Mouse (Mus musculus) mouse embryonic stem cell (cell line): ENCODE data around the gene 1700021F05Rik.

Source experiments
- in situ Hi-C, 2 experiments: fragments of 300-500 bp; cut with MboI; formaldehyde crosslinking; loops; 1 replicate in 1 of 2; 3 replicates in 1 of 2; pipeline ENCODE4 v1.14.3; 2019 to 2020; ENCODE audit warnings: low sequenced_read_pairs in 2 of 2, low pct_unique_long_range_greater_than_20kb in 1 of 2, mixed read lengths in 1 of 2; ENCODE audit not compliant: unreplicated experiment in 1 of 2

1700021F05Rik gene

DNA sequence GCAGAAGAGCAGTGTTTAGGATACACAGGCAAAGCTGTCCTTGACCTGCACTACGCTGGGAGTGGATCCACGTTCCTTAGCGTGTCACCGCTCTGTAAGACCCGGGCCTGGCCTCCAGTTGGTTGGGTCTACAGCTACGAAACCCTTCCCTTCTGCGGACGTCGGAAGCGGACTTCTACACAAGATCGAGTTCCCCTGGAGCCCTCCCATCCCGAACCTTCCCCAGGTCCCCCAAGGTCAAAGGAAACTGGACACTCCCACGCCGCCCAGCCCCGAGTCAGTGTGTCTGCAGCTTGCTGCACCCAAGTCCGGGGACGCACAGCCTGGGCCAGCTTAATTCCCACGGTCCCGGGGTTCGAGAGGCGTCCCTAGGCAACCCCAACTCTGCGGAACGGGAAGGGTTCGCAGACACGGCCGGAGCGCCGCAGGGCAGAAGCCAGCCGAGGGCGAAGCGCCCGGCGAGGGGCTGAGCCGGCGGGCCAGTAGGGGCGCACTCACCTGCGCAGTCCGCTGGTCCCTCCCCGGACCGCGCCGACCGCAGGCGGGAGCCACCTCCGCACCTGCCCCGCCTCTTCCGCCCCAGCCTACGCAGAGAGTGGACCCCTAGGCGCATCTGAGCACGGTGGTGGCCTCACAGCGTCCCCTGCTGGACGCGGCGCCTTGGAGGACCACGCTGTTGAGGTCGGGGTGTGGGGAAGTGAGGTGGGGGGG, at the start of gene 1700021F05Rik:
TSS of gene 1700021F05Rik (minus strand) at position 553 of the 711 bp plus-strand sequence.
- in situ Hi-C loops, result no loop called here

DNA sequence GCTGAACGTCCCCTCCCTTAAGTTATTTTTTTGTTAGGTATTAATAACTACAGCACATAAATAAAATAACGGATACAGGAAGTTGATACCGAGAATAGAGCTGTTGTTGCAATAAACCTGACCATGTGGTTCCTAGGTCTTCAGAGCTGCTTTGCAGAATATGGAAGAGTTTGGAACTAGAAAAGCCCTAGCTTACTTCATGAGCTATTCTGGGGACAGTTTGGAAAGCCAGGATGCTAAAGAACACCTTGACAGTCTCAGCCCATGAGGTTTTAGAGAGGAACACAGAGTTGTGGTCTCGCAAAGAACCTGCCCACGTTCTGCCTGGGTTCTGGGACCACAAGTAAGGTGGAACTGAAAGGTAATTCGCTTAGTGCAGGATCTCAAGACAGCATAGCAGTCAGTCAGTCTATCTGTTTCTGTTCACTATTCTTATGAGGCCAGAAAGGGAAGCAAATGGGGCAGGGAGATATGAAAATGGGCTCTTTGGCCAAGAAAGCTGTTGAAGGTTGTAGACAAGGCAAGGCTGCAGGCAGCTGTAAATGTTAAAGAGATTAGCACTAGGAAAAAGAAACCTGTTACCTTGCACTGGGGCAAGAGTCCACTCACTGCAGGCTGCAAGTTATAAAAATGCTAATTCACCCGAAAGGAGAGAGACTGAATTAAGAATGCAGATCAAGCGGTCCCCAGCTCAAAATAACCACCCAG, 47.8 kb upstream of the 1700021F05Rik start:
- in situ Hi-C loops, result loop anchor here in 1 of 2 experiments (10.0 to 25.0 kb wide), 2 partner anchors 326 to 474 kb away; no protein-coding TSS in a partner anchor

DNA sequence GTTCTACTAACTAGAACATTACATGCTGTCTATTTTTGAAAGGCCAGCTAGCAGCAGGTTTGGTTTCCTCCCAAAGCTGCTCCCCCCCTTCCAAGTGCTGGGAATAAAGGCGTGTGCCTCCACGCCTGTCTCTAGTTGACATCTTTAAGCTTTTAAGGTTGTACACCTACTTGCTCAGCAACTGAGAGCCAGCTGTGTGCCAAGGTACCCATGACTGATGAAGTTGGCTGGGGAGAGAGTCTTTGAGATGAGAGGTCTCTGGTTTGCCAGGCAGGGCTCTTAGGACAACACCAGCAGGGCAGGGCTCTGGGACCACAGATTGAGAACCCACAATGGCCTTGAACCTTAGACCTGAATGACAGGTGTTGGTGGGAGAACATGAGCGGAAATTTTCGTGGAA, 43.7 kb upstream of the 1700021F05Rik start:
- in situ Hi-C loops, result loop anchor here in 1 of 2 experiments (10.0 to 25.0 kb wide), 2 partner anchors 330 to 478 kb away; no protein-coding TSS in a partner anchor

DNA sequence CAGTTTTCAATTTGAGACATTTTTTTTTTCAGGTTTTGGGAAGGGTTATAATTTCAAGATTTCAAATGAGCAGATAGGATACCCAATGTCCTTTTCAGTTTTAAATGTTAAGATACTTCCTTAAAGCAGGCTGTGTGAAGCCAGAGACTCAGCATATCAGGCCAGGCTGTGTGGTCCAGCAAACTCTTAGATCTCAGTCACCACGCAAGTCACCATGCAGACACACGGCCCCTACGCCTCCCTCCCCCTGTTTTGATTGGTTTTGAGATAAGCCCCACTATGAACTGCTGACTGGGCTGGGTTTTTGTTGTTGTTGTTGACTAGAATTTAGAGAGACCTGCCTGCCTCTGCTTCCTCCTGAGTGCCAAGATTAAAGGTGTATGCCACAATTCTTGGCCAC, 40.5 kb upstream of the 1700021F05Rik start:
- in situ Hi-C loops, result loop anchor here in 1 of 2 experiments (10.0 to 25.0 kb wide), 2 partner anchors 334 to 481 kb away; no protein-coding TSS in a partner anchor

DNA sequence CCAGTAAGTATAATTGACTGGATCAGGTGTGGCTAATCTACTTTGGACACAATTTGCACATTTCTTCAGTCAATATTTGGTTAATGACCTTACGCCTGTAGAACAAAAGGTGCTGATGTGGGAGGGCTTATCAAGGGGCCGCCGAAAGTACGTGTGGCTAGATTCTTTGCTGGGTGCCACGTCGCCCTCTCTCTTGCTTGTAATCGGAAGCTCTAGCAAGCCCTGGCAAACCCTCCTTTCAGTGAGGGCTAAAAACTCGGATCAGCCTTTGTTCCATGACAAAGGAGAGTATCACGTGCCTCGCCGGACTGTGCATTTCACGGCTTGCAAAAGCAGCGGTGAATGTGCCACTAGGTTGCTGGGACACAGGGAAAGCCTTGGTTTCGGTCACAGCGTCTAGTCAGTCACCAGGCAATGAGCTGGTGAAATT, 39.9 kb upstream of the 1700021F05Rik start:
- in situ Hi-C loops, result loop anchor here in 1 of 2 experiments (10.0 to 25.0 kb wide), 2 partner anchors 334 to 482 kb away; no protein-coding TSS in a partner anchor

DNA sequence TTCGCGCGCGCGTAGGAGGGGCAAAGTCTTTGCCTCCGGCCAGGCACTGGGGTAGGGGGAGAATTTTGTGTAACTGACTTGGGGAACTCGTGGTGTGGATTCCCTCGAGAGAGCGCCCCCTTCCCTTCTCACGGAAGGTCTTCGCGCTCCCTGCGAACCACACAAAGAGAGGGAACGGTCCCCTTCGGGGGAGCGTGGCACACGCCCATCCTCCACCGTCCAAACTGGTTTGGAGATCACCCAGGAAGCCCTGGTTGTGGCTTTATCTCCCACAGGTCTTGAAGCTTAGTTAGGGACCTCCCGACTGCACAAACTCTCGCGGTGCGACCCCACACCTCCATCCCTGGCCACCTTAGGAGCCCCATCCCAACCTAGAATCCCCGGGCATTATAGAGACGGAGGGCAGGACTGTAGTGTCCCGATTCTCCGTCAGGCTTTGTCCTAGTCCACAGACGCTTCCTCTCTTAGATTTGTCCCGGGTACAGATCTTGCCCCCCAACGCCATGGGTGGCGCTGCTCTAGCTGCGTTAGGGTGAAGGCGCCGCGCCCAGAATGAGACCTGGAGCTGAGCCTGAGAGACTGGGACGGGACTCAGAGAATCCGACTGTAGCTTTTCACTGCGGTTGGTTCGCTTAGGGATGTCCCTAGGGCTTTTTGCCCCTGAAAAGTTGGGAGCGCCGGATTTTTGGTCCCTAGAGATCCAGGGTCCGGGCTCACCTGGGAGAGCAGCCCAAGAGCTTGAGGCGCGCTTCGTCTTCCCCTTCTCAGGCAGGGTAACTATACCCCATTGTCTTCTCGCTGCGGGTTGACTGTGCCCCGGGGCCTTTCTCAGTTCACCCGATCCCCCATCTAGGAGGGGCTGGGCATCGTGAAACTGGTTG, 38.8 kb upstream of the 1700021F05Rik start:
- in situ Hi-C loops, result loop anchor here (10.0 to 25.0 kb wide), 2 partner anchors 335 to 483 kb away; no protein-coding TSS in a partner anchor

DNA sequence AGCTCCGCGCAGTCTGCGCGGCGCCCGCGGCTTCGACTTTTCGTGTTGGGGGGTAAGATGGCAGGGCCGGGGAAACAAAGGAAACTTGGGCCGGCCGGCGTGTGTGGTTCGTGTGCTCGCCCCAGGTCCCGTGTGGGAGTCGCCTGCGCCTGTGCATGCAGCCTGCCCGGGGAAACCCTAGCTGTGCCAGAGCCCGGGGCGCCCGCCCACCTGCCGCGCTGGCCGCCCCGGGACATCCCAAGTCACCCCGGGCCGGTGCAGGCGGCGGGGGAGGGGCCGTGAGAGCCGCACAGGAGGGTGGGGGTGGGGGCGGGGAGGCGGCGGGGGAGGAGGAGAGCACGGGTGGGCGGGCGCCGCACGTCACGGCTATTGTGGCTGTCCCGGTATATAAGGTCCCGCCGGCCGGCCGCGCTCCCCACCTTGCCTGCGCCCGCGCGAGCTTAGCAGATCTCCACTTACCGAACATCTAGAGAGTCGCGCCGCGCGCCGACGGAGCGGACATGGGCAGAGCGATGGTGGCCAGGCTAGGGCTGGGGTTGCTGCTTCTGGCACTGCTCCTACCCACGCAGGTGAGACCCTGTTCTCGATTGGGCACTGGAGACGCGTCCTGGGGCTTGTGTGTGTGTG, 38.1 kb upstream of the 1700021F05Rik start:
- in situ Hi-C loops, result loop anchor here (10.0 to 25.0 kb wide), 2 partner anchors 336 to 483 kb away; no protein-coding TSS in a partner anchor

DNA sequence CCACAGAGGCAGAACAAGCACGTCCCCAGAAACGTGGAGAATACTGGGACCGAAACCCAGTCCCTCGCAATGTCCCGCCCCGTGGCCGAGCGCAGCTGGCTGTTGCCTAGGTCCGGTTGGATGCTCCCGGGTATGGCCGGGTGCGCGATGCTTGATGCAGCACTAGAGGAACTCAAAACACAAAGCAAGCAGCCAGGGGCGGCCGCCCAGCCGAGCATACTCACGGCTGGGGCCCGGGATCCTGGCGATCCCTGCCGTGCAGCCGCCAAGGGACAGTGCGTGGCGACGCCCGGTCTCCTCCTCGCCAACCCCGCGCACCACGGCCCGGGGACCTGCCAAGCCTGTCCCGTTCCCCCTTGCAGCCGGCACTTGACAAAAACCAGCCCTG, 37.6 kb upstream of the 1700021F05Rik start:
- in situ Hi-C loops, result loop anchor here (10.0 to 25.0 kb wide), 2 partner anchors 336 to 484 kb away; no protein-coding TSS in a partner anchor

DNA sequence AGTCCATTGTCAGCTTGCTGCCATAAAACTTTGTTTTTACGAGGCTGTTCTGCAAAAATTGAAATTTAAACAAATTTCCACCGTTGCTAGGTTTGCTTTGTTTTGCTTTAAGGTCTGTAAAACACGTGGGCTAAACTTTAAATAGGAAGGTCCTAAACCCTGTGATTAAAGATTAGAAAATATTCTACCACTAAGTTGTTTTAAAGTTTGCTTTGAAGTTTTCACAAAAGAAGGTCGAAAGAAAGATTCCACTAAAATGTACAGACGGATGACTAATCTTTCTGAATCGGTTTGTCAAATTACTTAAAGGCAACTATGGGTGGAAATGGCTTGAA, 37.2 kb upstream of the 1700021F05Rik start, which contains the start of gene Cd24a:
TSS of gene Cd24a (plus strand) at position 288 of the 335 bp plus-strand sequence.
- in situ Hi-C loops, result loop anchor here (10.0 to 25.0 kb wide), 2 partner anchors 337 to 484 kb away; no protein-coding TSS in a partner anchor

DNA sequence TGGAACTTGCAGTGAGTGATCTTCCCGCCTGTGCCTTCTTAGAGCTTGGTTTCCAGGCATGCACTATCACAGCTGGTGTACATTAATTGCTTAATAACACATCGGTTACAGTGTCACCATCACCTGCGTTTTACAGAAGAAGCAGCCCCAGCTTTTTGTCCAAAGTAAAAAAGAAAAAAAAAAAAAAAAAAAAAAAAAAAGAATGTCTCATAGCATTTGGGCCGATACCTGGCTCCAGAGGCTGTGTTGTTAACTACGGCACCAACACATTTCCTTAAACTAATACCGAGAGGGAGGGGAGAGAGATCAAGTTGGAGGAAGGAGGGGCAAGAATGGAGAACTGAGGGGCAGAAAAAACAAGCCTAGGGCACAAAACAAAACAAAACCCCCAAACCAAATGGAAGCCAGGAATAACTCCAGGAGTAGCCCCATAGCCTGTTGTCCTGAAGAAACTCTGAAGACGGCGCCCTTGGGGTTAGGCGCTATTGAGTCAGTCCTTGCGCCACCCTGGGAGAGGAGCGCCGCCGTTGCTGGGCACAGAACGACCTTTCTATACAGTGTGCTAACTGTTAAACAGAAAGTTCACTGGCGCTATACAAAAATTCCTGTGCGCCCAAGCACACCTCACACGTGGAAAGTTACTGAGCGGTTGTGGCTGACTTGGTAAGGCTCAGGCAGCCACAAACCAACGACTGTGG, 36.7 kb upstream of the 1700021F05Rik start:
- in situ Hi-C loops, result loop anchor here (10.0 to 25.0 kb wide), 2 partner anchors 337 to 485 kb away; no protein-coding TSS in a partner anchor

DNA sequence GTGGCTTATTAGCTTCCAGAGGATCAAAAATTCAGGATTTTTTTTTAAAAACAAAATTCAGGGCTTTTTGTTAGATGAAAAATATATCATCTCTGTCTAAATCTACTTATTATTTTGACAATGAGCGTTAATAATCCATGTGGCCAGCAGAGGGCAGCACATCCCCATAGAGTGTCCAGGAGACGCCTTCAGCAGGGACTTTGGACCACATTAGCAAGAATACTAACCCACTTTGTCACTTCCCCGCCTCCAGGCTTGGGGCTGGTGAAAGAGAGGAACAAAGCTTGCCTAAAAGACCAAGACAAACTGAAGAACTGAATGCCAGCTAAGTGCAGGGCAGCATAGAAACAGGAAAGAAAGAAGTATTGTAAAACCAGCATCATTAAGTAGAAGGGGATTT, 34.2 kb upstream of the 1700021F05Rik start:
- in situ Hi-C loops, result loop anchor here (10.0 to 25.0 kb wide), 2 partner anchors 340 to 487 kb away; no protein-coding TSS in a partner anchor

DNA sequence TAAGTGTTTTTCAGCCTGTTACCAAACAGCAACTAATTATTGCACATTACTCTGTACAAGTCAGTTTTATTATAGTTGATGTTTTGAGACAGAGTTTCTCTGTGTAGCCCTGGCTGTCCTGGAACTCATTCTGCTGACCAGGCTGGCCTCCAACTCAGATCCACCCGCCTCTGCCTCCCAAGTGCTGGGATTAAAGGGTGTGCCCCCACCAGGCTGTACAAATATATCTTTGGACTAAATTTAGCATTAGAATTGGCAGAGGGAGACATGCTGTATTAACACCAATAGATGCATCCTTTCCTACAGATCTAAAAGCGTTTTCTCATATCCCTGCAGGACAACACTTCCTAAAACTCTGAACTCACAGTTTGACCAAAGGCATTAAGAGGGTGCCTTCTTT, 33.6 kb upstream of the 1700021F05Rik start:
- in situ Hi-C loops, result loop anchor here in 1 of 2 experiments (10.0 kb wide), 1 partner anchor 340 kb away; no protein-coding TSS in a partner anchor

DNA sequence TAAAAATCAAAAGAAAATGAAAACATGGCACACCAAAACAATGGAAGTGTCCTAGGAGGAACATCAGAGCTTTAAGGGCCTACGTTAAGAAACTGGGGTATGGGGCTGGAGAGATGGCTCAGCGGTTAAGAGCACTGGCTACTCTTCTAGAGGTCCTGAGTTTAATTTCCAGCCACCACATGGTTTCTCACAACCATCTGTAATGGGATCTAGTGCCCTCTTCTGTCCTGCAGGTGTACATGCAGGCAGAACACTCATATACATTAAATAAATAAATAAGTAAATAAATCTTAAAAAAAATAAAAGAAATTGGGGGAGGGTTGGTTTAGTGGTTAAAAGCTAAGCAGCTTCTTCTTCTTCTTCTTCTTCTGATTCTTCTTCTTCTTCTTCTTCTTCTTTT, 20.5 kb upstream of the 1700021F05Rik start:
- in situ Hi-C loops, result no loop called here

DNA sequence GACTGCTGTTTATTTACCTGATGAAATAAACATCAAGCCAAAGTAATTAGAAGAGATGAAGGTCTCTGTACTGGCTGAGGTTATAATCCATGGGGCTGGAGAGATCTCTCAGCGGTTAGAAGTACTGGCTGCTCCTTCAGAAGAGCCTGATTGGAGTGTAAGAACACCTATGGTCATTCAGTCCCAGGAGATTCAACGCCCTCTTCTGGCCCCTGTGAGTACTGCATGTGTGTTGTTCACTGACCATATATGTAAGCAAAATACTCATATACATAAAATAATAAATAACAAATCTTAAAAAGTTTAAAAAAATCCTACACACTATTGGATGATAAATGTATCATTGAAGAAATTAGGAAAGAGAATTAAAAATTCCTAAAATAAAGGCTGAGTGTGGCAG, 20.0 kb upstream of the 1700021F05Rik start:
- in situ Hi-C loops, result no loop called here

DNA sequence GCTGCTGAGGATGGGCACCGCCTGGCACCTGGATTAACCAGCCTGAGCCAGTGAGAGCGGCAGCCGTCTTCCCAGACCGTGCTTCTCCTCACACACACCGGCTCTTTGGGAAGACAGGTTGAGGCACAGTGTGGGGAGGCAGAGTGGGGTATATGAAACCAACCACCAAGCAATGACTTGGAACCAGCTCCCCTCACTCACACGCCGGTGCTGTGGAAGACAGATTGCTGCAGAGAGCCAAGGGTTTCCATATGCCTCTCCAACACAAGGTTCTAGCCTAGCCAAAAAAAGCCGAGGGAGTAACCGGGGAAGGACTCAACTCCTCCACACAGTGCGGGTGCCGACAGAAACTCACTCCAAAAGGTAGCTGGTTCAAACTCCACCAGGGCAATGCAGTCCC, 18.5 kb upstream of the 1700021F05Rik start:
- in situ Hi-C loops, result no loop called here

DNA sequence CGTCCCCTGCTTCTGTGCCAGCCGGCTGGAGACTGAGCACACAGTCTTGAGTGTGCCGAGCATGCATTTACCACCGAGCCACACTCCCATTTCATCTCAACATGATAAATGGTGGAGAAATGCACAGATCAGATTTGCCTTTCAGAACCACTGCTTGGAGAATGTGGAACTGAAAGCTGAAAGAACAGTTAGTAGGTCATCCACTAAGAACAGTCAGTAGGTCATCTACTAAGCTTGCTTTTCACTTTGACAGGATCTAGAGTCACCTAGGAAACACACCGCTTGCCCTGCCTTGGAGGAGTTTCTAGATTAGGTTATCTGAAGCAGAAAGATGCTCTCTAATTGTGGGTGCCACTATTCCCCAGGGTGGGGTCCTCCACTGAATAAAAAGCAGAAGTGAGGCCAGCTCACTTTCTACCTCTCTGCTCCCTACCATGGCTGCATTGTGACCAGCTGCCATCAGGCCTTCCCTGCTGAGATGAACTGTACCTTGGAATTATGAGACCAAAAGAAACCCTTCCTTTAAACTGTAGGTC, 16.9 kb upstream of the 1700021F05Rik start:
- in situ Hi-C loops, result no loop called here

DNA sequence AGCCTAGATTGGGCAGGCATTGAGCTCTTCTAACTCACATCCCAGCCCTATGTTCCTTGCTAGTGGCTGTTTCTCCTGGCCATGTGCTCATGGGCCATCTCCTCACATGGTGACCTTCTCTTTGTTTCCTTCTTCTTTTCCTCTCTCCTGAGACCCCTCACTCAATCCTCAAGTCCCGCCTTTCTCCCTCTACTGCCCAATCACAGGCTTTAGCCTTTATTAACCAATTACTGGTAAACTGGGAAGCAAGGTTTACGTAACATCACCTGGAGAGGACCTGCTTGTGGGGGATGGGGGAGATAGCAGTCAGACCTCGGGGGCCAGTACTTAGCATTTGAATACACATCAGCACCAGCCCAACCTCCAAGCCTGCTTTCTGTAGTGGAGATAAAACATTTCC, 10.6 kb upstream of the 1700021F05Rik start:
- in situ Hi-C loops, result no loop called here
